Mouse (Mus musculus) embryo, embryonic 11 days (tissue): ENCODE data around the gene Ewsr1.
A peak's percentile ranks its signal among the peaks of the same experiment; 100 is the strongest.

ENCODE experiments used
- DNase-seq: peaks from one replicate; pipeline ENCODE4 v3.0.0-alpha.2; 2015

Gene Ewsr1

GRCm38 (mm10) chr11:5098736-5099542 is at the start of gene Ewsr1, which contains the start of gene Rhbdd3:
TSS of gene Ewsr1 (minus strand) at chr11:5099266.
TSS of gene Rhbdd3 (plus strand) at chr11:5098926.
- peak; percentile 96 for DNase-seq

- no peak for DNase-seq
Observed at GRCm38 (mm10) chr11:5145600-5145999, 46.5 kb upstream of the Ewsr1 start.

- no peak for DNase-seq
Observed at GRCm38 (mm10) chr11:5141965-5142364, 42.9 kb upstream of the Ewsr1 start.

GRCm38 (mm10) chr11:5141252-5141651 is 42.2 kb upstream of the Ewsr1 start:
- DNase-seq = no peak

- DNase-seq = no peak
Observed at GRCm38 (mm10) chr11:5140619-5141018, 41.6 kb upstream of the Ewsr1 start.

GRCm38 (mm10) chr11:5139372-5139771 is 40.3 kb upstream of the Ewsr1 start:
- DNase-seq = no peak

- no peak for DNase-seq
Observed at GRCm38 (mm10) chr11:5138642-5139041, 39.6 kb upstream of the Ewsr1 start.

- DNase-seq = no peak
Observed at GRCm38 (mm10) chr11:5135914-5136313, 36.8 kb upstream of the Ewsr1 start.

- no peak for DNase-seq
Observed at GRCm38 (mm10) chr11:5132751-5133150, 33.7 kb upstream of the Ewsr1 start.

- no peak for DNase-seq
Observed at GRCm38 (mm10) chr11:5130111-5130665, 31.1 kb upstream of the Ewsr1 start.

GRCm38 (mm10) chr11:5129035-5129480 is 30.0 kb upstream of the Ewsr1 start:
- DNase-seq = peak; percentile 62

GRCm38 (mm10) chr11:5125713-5126112 is 26.6 kb upstream of the Ewsr1 start:
- DNase-seq = no peak

- peak; percentile 89 for DNase-seq
Observed at GRCm38 (mm10) chr11:5114931-5115581, 16.0 kb upstream of the Ewsr1 start.

- DNase-seq = no peak
Observed at GRCm38 (mm10) chr11:5113645-5114044, 14.6 kb upstream of the Ewsr1 start.

- no peak for DNase-seq
Observed at GRCm38 (mm10) chr11:5109441-5109840, 10.4 kb upstream of the Ewsr1 start.

GRCm38 (mm10) chr11:5103986-5104509 is 5.0 kb upstream of the Ewsr1 start:
- DNase-seq = no peak

- no peak for DNase-seq
Observed at GRCm38 (mm10) chr11:5102384-5102783, 3.3 kb upstream of the Ewsr1 start.

- DNase-seq = no peak
Observed at GRCm38 (mm10) chr11:5101641-5102040, 2.6 kb upstream of the Ewsr1 start.

GRCm38 (mm10) chr11:5100801-5101200 is 1.7 kb upstream of the Ewsr1 start:
- DNase-seq = no peak

GRCm38 (mm10) chr11:5100283-5100682 is 1.2 kb upstream of the Ewsr1 start:
- DNase-seq = peak; percentile 25

GRCm38 (mm10) chr11:5099576-5100183 is 614 bp upstream of the Ewsr1 start:
- DNase-seq = peak; percentile 92

GRCm38 (mm10) chr11:5098035-5098735 is 881 bp downstream of the Ewsr1 start:
- DNase-seq = peak; percentile 41
